Mouse (Mus musculus) inflammation-experienced regulatory T-cells, adult 6 months (primary cell): ENCODE data around the gene Sec24b. TPM values are rescaled to one million over a fixed set of nuclear protein-coding genes. Genes with fewer than 3 reads are reported as not detected.

Source experiments
- ATAC-seq: one replicate; pipeline ENCODE4 v1.8.0; 2017
- polyA plus RNA-seq, 3 experiments: library from polyadenylated mRNA; unstranded; fragments of 100-300 nt; shearing (Covaris generic); gene quantifications; one replicate each; pipeline ENCODE4 v1.2.1; 2017

Gene Sec24b
- polyA plus RNA-seq, 3 experiments from 2014 or later = 18.6 to 34.0 (median 20.5) TPM

DNA sequence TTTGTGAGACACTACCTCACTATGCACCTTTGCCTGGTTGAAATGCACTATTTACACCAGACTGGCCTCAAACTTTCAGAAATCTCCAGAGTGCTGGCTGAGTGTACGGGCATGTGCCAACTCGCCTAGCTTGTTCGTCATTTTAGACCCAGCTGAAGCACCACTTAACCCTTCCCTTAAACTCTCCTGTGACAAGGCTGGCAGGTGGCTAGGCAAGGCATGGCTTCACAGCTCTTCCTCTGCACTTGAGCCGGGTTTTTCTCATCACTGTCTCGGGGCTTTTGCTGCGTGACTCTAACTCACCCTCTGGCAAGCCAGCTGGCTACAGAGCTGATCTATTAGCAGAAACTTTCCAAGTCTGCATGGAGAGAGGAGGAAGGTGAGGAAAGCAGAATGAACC, 6.8 kb downstream of the Sec24b start:
- no peak for ATAC-seq

DNA sequence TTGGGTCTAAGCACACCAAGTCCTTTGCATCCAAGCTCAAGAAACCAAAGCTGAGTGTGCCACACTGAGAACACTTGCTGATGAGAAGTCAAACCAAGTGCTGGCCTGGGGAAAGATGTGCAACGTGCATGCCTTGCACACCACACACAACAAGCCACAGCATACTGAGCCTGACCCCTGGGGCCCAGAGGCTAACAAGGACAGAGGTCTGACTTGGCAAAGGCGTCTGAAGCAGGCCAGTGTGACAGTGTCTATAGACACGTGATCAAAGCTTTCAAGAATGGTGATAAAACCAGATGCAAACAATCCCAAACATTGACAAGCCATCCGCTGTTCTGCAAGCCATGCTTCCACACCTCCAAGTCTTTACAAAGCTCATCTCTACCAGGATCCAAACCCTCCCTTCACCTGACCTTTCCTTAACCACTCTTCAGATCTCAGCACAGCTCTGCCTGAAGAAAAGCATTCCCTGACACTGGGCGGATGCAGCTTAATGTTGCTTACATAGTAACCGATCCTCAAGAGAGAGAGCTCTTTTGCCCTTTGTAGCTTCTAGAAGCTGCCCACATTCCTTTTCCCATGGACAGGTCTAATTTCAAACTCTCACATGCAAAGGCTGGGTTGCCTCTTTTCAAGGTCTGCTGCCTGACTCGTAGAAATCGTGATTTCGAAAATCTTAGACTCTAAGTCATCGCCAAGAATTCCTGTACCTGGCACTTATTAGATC, 7.8 kb downstream of the Sec24b start:
- ATAC-seq = no peak

DNA sequence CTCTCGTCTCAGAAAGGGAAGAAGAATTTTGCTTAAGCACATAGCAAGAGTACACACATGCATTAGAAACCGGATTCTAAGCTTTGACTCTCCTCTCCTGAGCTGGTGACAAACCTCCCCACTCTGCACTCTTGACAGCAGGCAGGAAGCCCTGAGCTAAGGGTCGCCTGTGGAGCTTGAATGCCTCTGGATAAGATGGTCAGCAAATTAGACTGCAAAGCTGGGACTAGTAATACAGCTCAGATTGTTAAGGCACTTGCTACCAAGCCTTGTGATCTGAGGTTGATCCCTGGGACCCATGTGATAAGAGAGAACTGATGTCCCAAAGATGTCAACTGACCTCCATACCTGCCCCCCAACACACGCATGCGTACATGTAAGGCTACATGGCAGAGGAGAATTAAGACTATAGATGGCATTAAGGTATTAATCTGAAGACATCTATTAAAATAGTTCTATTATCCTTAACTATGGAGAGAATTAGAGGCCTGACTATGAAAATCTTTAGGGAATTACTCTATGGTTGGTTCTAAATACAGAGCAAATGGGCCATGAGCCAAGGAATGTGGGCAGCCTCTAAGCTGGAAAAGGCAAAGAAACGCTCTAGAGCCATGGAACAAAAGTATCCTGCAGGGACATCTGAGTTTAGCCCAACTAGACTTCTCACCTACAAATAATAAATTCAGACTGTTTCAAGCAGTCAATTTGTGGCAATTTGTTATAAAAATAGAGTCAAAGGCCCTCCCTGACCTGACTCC, 8.6 kb downstream of the Sec24b start:
- no peak for ATAC-seq

DNA sequence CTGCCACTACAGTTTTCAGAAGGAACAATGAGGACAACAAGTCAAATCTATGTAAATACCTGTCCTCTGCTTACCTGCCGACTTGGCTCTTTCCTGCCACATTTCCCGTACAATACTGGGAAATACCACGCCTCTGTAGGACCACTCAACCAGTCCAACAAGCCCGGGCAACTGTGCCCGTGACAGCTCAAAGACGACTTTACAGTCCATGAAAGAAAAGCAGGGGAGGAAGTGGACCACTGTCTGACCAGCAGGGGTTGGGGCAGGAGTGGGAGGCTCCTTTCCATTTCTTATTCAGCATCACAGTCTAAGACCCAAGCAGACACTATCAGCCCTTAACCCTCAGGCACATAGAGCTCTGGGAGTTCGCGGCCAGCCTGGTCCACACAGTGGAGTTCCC, 9.2 kb downstream of the Sec24b start:
- no peak for ATAC-seq

DNA sequence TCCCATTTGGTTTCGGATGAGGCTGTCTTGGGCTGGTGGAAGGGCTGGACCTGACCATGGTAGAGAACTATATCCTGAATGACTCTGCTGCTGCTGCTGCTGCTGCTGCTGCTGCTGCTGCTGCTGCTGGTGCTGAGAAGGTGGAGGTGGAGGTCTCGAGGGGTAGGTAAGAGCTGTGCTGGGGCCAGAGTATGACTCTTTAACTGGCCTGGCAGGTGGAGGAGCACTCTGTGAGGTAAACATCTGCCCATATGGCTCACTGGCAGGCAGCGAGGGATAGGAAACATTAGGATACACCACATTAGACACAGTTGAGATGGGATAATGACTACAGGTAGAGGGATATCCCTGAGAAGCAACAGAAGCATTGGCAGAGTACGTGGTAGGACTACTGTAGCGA, 20.6 kb downstream of the Sec24b start:
- ATAC-seq = no peak

DNA sequence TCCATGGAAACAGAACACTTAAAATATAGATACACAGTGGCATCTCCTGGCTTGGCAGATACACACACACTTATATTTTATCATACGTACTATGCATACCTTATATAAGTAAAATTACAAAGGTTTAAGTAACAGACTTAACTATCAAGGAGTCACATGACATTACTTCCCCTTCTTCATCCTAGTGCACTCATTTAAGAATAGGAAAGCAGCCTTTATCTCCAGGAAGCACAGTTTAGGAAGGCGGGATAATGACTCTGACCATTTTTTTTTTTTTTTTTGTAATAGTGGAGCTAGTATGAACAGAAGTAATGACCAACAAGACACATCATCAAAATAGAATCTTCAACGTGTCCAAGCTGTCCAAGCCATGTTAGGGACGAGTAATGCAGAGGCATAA, 21.3 kb downstream of the Sec24b start:
- ATAC-seq = no peak

DNA sequence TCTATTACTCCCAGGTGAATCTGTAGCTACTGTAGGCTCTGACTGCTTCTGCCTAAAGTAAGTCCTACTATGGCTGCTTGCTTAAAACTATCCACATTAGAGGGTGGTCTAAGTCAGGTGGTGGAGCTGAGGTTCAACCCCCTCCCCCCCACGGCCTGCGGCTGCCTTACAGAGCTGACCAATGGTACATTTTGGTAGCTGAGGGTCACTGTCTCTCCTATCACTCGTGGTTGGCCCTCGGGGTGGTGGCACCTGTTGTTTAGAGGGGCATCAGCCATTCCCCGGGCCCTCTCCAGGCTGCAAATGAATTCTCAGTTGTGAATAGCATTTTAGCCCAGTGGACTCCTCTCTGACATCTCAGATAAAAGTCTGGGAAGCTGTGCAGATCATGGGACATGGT, 32.6 kb downstream of the Sec24b start:
- ATAC-seq = no peak

DNA sequence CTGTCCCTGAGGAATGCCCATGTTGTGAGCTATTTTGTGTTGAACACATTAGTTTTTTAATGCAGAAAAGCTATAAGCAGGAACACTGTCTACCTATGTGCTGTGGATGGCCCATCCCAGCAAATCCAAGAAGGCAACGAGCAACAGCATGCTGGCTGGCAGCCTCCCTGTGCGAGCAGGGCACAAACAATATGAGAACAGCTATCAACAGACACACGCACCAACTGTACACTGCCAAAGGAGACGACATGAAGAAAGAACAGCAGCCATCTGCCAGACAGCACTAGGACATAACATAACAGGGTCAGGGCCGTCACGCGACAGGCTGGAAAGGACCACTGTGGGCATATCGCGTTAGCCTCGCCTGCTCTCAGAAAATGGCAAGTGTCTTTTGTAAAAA, 35.2 kb downstream of the Sec24b start:
- ATAC-seq = no peak

DNA sequence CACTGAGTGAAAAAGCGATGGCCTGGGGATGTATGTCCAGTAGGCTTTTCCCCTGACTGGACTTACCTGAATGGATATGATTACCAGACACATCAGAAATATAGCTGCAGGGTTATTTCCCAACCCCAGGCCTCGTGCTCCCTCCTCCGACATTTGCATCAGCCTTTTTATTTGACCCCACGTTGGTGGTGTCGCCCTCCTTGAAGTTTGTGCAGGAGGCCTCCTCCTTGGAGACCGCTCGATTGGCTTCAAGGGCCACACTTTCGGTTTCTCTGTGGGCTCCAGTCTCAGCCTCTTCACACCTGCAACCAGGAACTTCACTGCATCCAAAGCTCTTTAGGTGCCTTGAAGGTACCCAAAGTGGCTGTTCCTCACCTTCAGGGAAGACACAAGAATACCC, 35.8 kb downstream of the Sec24b start:
- ATAC-seq = no peak

DNA sequence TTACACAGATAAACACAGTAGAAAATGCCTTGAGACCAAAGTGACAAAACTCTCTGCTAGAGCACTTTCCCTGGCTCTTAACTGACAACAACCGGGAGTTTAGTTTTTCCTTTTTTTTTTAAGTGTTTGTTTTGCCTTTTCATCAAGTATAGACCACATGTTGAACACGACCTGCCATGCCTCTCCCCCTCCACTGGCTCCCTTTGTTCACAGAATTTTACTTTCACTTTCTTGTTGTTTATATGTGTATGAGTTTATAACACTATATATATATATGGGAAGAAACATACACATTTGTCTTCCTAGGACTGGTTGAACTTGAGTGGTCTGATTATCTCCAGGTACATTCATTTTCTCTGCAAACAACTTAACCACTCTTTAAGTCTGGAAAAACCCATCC, 48.4 kb downstream of the Sec24b start:
- ATAC-seq = peak; percentile 65

DNA sequence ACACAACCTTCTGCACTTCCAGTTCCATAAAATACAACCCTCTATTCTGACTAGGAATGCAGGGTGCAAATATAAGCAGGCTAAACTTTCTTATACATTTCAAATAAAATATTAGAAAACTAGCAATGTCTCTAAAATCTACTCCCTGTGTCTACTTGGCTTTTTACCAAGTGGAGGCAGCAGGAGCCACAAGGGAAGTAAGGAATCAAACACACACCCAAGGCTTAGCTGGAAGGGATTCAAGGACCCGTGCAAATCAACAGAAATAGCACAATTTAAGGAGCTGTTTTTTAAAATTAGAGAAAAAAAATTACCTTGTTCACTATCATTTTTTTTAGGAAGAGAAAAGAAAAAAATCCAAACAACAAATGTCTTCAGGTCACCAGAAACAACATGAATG, 50.1 kb downstream of the Sec24b start:
- no peak for ATAC-seq

DNA sequence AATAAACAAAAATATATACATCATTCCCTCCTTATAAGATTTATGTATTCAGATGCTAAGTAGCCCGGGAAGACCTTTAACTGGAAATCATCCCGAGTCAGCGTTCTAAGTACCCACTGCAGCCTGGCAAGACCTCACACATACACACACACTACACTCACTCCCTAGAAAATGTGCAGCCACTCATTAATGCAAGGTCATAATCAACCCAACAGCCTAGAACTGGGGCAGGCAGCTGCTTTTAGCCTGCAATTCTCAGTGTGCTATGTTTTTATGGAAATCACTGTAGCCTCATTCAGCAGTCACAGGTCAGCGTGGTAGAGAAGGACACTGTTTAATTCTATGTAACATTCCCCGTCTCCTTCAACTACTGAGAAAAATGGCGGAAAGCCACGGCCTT, 55.2 kb downstream of the Sec24b start:
- no peak for ATAC-seq

DNA sequence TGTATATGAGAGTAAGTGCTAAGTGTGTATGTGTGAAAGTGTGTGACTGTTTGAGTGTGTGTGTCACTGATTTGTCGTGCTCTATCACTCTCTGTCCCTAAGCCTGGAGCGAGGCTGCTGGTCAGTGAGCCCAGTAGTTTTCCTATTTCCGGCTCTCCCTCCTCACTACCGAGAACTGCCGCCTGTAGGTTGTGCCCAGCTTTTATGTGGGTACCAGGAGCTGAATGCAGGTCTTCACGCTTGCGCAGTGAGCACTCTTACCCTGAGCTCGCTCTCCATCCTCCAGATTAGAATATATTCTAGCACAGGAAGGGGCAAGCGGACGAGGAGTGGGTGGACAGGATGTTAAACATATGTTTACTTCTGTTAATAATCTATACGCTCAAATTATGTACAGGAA, 60.4 kb downstream of the Sec24b start:
- no peak for ATAC-seq

DNA sequence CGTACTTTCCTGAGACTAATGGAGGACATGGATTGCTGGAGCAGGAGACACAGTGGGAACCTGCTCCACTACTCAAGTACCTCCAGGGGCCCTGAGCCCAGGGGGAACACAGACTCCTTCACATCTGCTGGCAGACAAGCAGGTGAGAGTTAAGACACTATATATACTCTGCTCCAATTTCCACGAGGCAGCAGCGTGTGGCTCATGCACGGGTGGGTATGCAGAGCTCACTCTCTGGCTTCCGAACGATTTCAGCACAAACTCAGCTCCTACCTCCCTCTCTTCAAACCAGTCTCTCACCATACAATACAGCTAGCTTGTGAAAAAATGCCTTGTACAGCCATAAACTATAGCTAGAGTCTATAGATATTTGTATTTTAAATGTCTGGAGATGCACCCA, 62.8 kb downstream of the Sec24b start:
- ATAC-seq = no peak

DNA sequence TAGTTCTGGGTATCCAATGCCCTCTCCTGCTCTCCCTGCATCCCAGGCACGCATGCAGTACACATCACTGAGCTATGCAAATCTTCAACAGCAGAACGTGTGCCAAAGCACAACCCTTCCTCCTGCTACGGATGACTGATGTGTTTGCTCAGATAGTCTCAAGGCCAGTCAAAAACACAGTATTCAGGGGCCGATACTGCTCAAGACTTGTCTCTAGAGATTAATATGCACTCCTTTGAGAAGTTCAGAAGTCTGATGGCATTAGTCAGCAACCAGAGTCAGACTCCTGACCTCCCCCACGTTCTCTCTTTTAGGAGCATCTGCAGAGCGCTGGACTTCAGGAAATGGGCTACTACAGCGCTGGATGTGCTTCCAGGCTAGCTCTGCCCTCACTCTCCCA, 63.4 kb downstream of the Sec24b start:
- no peak for ATAC-seq

DNA sequence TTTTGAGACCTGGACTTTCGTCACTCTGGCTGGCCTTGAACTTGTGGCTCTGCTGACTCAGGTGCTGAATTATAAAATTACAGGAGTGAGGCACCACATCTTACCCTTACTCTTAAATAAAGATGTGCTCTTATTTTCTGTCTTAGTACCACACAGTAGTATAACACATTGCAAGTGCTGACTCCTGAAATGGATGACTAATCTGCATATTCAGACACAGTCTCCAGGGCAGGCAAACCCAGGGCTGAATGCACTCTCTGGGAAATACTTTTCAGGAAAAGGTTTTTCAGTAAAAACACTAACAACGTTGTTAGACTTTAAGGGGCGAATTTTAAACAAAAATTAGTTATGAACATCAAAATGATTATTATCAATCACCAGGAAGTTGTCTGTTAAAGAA, 64.0 kb downstream of the Sec24b start:
- no peak for ATAC-seq

DNA sequence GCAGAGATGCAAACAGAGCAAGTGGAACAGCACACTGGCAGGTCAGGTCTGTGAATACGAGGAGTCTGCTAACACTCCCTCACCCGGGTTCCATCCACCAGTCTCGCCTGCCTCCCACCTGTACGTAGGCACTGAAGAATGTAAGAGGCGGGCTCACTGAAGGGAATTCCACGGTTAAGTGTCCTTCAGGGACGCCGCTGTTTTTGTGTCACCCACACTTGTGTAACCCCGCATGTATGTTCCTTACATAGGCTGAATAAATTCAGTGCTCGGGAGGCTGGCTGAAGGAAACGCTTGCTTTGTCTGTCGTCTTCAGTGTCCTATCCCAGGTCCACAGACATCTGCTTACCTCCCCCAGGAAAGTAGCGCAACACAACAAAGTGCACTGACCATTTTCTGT, 74.1 kb downstream of the Sec24b start:
- no peak for ATAC-seq

DNA sequence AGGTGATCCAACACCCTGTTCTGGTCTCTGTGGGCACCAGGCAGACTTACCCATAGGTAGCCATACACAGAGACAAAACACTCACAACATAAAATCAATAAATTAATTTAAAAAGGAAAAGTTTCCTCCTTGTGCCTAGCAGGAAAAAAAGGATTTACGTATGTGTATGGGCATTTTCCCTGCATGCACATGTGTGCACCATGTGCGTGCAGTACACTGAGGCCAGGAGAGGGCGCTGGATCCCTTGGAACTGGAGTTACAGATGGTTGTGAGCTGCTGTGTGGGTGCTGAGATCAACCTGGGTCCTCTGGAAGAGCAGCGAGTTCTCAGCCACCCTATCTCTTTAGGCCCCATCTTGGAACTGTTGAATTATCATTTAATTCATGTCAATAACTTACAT, 76.0 kb downstream of the Sec24b start:
- ATAC-seq = no peak

DNA sequence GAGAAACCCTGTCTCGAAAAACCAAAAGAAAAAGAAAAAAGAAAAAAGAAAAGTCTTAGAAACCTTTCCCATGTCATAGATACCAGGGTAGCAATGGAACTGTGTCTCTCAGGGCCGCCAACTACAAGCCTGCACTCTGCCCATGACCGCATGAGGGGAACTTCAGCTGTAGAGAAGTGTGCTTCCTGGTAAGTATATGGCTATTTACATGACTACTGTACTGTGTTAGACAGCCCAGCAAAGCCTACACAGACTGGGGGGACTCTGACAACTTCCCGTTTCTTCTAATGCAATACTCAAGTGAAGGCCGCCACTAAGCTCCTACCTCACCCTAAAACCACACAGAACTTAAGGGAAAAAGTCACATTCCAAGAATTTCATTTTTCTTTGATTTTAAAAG, 76.6 kb downstream of the Sec24b start:
- no peak for ATAC-seq

DNA sequence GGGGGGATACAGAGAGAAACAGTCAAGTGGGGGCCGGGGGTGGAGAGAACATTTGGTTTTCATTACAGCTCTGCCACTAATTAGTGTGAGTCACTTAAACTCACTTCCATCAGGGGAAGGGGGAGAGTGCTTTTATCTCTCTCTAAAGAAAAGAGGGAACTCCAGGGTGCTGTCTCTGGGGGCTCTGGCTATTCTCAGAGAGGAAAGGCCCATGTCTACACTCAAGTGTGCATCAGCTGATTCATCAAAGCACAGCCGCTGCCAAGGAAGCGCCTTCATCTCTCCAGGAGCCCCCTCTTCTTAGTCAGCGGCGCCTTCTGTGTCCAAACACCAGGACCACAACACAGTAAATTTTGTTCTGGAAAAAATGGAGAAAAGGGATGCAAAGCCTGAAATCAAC, 79.1 kb downstream of the Sec24b start:
- no peak for ATAC-seq

DNA sequence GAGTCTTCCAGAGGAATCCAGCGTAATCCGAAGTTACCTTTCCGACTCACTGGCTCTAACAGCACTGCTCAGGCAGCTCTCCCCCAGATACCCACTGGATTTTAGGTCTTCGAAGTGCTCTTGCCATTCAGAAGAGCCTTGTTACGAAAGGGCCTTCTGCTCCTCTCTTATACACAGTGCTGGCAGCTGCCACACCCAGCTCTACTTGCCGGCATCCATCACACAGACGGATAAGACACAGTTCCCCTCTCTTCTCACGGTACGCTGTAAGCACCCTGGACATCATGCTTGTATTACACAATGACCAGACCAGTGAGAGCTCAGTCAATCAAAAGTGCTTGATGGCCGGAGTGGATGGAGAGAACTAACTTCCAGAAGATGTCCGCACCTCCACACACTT, 79.6 kb downstream of the Sec24b start:
- no peak for ATAC-seq

DNA sequence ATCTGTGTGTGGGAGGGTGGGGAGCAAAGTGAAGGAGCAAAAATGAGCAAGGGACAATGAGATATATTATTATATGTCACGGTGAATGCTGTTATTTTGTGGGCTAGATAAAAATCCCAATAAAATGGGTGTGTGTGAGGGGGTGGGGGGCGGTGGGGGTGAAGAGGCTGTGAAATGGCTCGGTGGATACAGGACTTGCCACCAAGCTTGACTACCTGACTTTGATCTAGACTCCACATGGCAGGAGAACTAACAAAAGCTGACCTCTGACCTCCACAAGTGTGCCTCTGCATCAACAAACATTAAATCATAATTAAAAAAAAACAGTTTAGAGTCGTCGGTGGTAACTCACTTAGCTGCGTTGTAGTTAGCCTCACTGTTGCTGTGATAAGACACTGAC, 81.8 kb downstream of the Sec24b start:
- ATAC-seq = no peak

DNA sequence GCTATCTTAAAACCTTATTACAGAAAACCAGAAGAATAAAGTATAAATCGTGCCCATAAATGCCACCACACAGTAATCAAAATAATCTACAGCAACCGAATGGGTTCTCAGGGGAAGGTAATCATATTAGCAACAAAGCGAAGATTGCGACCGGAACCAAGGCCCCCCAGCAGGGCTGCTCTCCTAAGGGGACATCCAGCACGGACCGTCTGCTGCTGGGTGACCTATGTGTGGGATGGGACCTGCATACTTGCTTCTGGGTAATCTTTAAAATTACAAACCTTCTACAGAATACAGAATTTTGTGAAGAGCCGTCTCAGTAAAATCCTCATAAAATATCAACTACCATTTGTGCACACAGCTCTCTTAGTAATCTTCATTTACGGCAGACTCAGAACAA, 82.6 kb downstream of the Sec24b start:
- ATAC-seq = no peak

DNA sequence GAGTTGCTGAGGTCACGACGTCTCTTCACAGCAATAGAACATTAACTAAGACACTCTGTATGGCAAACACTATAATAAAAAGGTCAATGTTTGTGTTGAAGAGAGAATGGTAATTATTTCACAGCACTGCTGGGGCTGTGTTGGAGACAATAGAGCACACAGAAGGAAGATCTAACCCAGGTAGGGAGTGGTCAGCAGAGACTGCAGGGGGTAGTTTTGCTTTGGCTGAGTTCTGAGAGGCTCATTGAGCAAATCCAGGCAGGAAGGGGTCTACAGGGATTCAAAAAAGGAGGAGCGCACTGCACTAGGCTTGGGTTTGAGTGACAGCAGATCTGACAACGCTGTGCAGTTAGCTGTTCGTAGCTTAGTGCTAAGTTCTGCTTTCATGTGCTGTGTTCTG, 85.0 kb downstream of the Sec24b start:
- ATAC-seq = no peak
